Mouse (Mus musculus): ENCODE results near the gene Cblc.
A peak's percentile ranks its signal among the peaks of the same experiment; 100 is the strongest.

The Cblc gene

DNA sequence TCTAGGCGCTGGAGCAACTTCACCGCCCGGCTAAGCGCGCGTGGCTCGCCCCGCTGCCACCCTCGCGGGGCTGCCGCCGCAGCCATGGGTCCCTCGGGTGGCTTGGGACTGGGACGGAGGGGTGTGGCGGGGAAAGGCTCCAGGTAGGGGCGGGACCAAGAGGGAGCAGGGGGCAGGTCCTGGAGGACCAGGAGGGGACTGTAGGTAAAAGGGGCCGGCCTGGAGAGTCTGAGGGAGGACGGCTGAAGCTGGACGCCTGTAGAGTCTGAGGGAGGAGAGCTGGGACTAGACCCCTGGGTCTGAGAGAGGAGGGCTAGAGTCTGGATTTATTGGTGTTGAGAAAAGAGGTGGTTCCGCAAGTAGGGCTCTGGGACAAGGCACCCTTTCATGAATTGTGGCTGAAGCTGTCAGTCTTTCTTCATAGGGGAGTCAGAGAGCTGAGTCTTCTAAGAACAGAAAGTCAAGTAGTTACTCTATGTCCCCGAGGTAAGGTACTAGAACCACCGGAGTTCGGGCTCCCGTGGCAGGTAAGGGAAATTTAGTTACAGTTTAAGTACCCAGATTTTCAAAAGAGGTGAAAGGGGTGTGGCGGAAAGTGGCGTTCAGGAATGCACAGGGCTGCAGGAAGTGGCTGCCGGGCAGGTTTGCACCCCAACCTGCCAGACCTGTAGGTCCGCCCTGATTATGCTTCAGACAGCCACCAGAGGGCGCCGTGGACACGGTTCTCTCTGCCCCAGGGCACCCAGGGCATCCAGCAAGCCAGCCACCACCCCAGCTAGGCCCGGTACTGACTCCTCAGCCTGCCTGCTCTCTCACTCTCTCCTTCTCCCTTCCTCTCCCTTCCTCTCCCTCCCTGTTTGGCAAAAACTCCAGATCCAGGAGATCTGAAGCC is at the start of gene Cblc:
TSS of gene Cblc (minus strand) at position 113 of the 892 bp plus-strand sequence.
- peak; percentile 95 for DNase-seq

- peak; percentile 81 for DNase-seq
Measured at GRCm38 (mm10) chr7:19844521-19845171, 48.0 kb upstream of the Cblc start.

DNA sequence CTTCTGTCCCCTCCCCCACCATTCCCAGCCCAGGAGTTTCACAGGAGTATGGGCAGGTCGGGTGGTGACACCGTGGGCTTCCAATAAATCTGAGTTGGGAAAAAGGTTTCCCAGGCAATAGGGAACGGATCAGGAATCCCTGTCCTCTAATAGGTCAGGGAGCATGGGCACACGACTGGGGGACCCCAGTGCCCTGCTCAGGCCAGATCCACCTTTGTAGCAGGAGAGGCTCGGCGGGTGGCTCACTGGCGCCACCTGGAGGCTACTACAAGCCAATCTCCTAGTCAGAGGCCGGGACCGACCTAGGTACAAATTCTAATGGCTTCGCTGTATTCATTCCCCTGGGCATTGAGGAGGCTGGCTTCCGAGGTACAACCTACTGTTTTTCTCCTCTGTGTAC is 47.0 kb upstream of the Cblc start:
- peak; percentile 88 for DNase-seq

DNA sequence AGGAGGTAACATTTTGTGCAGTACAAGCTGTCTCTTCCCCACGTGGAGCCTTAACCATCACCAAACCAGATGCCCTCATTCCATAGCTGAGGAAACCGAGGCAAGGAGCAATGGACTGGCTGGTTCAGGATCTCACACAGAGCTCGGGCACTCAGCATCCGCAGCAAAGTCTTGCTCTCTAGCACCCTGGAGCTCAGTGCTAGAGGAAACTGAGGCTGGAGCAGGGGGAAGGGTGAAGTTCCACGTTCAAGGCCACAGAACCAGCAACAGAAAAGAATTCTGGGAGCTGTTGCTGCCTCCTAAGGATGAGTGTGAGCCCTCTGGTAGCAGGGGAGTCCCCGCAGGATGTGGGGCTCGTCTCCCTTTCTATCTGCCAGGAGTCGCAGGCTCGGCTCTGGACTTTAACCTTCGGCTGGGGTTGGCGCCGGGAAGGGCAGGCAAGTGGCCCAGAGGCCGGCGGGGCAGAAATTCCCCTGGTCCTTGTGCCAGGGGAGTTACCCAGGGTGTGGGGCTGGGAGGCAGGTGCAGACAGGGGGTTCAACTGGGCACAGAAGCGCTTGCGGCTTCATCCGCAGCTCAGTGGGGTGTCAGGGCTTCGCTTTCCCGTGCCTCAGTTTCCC is 46.4 kb upstream of the Cblc start:
- DNase-seq: peak; percentile 57

DNA sequence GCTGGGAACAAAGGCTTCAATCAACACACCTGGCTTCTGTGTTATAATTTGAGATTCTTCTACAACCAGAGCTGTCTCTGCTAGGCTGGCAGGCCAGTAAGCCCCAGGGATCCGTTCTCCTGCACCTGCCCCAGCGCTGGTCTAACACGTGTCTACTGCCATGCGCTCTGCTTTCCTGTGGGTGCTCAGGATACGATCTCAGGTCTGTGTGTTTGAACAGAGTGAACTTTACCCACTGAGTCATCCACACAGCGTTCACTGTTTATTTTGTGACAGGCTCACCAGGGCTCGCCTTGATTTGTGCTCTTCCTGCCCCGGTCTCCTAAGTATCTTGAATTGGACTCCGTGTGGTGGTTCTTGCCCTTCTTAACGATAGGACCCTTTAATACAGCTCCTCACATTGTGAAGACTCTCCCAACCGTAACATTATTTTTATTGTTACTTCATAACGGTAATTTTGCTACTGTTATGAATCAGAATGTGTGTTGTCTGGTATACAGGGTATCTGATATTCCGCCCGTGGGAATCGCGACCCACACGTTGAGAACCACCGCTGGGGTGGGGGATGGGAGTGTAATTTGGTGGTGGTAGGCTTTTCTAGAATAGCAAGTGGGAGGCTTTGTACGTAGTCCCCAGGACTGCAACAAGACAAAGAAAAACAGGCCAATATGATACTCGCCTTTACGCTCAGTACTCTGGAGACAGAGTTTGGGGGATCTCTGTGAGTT is 45.2 kb upstream of the Cblc start:
- DNase-seq: peak; percentile 71

- DNase-seq: no peak
Measured at GRCm38 (mm10) chr7:19840936-19841335, 44.3 kb upstream of the Cblc start.

GRCm38 (mm10) chr7:19840371-19840770 is 43.8 kb upstream of the Cblc start:
- DNase-seq: no peak

DNA sequence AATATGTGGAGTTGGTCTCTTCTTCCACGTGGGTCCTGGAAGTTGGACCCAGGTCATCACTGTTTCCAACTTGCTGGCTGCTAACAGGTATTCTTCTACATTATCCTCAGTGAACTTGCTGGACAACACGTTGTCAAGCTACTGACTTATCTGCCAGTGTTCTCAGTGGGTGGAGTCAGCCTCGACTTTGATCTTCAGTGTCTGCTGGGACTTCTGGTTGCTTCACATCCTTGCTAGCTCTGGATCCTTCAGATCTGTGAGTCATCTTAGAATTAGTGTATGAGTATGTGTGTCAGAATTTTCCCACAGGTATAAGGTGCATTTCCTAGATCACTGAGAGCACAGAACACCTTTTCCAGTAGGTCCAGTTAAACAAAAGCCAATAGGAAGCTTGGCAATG is 40.2 kb upstream of the Cblc start:
- no peak for DNase-seq

- no peak for DNase-seq
Measured at GRCm38 (mm10) chr7:19834055-19834454, 37.4 kb upstream of the Cblc start.

DNA sequence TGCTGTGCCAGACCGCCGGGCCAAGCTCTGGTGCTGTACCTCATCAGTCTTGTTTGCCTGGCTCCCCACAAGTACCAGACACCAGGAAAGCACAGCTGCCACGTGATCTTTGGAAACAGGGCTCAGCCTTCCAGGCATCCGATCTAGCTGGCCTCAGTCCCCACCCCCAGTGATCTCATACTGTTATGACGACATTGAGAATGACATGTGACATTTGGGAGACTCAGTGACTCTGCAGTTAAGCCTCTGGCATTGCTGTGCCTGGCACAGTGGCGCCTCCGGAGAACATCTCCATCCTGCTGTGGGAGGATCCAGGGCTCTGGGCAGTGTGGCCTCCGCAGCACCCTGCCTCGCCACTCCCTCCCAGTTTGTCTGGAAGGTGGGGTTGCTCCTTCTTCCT is 35.2 kb upstream of the Cblc start:
- DNase-seq: no peak

DNA sequence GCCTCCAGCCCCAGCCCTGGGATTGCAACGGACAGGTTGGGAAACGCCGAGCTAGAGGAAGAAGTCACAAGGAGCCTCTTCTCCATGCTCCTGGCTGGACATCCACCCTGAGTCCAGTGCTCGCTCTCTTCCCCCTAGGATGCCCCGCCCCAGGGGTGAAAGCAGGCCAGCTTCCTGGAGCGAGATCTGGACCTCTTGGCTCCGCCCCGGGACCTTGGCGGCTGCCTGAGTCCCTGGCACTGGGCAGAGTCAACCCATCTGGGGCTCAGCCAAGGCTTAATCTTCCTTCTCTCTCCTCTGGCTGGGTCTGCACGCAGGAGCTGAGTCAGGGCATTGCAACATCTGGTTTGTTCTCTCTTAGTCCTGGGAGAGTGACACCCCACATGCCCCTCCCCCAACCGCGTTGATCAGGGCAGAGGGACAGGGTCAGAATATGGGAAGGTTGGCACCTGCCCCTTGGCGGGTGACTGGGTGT is 34.1 kb upstream of the Cblc start:
- peak; percentile 25 for DNase-seq

DNA sequence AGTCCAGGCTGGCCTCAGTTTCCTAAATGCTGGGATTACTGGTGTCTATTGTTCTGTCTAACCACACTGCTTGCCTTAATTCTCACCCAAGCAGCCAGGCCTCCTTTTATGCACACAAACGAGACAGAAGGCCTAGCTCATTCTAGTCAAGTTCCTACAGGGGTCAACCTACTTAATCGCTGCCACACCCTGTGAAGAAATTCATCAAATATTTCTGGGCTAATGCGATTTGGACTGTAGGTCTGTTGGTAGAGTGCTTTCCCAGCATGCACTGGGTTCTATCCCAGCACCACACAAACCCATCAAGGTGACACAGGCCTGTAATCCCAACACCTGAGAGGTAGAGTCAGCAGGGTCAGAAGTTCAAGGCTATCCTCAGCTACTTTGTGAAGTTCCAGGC is 33.1 kb upstream of the Cblc start:
- DNase-seq: no peak

DNA sequence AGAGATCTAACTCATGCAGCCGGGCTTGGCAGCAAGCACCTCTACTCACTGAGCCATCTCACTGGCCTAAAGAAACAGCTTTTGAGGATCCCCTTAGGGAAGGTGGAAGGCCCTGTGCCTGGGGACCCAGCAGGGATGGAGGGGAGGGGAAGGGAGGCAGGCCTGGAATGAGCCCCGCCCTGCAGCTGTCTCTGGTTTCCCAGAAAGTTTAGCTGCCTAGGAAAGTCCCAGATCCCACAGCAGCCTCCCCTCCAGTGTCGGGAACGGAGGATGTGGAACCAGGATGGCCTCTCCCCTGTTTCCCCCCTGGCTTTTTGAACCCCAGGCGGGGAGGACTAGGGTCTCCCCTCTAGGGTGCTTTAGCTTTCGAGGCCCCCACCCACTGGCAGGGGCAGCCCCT is 30.1 kb upstream of the Cblc start:
- DNase-seq: no peak

GRCm38 (mm10) chr7:19824182-19824973 is 27.8 kb upstream of the Cblc start:
- DNase-seq: peak; percentile 79

DNA sequence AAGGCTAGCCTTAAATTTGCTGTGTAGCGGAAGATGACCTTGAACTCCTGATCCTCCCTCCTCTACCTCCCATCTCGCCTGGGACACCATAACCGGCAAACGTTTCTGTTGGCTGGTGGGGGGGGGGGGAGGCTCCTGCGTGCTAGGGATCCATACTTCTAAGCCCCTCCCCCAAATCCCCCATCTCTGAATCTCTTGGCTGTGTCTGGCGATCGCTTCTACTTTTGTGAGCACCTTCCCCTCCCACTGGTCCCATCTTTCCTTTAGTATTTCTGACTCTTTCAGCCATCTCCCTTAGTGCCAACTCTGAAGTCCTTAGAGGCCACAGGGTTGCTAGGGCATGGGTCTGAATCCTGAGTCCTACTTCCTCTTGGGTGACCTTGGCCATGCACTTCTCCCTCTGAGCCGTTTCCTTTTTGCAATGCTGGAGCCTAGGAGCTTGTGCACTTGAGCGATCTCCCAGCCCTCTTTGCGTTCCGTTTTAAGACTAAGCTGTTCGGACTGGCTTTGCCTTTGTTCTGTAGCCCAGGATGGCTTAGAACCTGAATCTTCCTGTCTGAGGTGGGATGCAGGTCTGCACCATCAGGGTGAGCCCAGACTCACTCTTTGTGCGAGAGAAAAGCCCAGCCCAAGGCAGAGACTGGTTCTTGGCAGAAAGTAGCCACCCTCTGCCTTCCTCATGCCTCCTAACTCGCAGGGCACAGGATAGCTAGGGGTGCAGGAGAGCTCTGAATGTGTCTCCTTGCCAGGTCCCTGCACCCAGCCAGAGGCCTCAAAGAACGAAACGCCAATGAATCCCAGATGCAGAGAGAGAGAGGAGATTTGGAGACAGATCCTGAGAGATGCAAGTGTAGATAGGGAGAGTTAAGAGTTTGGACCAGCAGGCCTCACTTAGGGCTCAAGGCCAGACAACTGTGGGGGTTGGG is 26.9 kb upstream of the Cblc start:
- no peak for DNase-seq

- peak; percentile 65 for DNase-seq
Measured at GRCm38 (mm10) chr7:19822604-19823058, 26.0 kb upstream of the Cblc start, which contains the start of gene Bcl3. Bcl3 (minus strand) TSS chr7:19822770.

GRCm38 (mm10) chr7:19822193-19822592 is 25.6 kb upstream of the Cblc start:
- DNase-seq: no peak

- DNase-seq: no peak
Measured at GRCm38 (mm10) chr7:19821633-19822032, 25.0 kb upstream of the Cblc start.

- DNase-seq: peak; percentile 39
Measured at GRCm38 (mm10) chr7:19820347-19821048, 23.9 kb upstream of the Cblc start.

DNA sequence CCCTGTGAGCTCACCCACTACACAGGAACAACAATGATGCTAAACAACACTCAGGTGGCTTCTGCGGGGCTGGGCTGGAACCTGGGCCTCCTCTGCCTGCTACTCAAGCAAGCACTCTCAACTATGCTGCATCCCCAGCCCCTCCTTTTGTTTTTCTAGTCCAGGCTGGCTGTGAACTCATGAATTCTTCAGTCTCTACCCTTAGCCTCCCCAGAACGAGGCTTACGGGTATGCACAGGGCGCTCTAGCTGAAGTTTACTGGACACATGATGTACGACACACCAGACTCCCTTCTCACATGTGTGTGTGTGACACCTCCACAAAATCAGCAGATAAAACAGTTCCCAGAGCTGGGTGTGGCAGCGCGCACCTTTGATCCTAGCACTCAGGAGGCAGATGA is 22.3 kb upstream of the Cblc start:
- no peak for DNase-seq
